Mouse (Mus musculus) E14TG2a.4 (cell line): ENCODE results near the gene Foxf1.

Experiments used
- CTCF ChIP-seq: conservative IDR thresholded peaks from 2 replicates; pipeline ENCODE4 v1.5.1; 2014; ENCODE audit warnings: low read length
- NANOG ChIP-seq: IDR thresholded peaks from 2 replicates; pipeline ENCODE4 v1.6.1; 2014; ENCODE audit warnings: borderline replicate concordance, low read length, mixed read lengths
- POU5F1 ChIP-seq: IDR thresholded peaks from 2 replicates; pipeline ENCODE4 v1.6.1; 2014; ENCODE audit warnings: low read length, borderline replicate concordance

- TF ChIP-seq CTCF (no peak), NANOG (no peak), POU5F1 (no peak)
These were observed 40.5 kb downstream of the Foxf1 start for GRCm38 (mm10) chr8:121124547-121125239.
